Mouse (Mus musculus) CD8-positive naive resting alpha-beta T cell, adult 2 months (primary cell): ENCODE results near the gene Kif21b.

ENCODE experiments used
- DNase-seq, 2 experiments: peaks; one replicate each; pipeline ENCODE4 v3.0.0; 2022; ENCODE audit warnings: low read depth in 2 of 2, low spot score in 2 of 2

Kif21b gene

DNA sequence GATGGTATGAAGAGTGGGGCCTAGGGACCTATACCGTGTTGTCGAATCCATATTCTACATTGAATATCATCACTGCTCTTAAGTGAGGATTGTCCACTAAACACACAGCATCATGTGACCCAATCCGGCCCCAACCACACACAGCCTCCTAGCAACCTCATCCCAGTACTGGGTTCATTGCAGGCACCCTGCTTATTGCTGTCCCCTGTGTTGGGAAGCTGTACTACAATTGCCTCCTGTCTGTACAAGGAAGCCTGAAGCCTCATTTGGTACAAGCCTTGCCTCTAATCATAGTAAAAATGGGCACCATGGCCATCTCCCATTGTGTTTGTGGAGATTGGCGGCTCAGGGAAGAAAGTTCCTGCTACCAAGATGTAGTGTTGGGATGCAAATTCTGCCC is 25.1 kb downstream of the Kif21b start:
- no peak for DNase-seq

DNA sequence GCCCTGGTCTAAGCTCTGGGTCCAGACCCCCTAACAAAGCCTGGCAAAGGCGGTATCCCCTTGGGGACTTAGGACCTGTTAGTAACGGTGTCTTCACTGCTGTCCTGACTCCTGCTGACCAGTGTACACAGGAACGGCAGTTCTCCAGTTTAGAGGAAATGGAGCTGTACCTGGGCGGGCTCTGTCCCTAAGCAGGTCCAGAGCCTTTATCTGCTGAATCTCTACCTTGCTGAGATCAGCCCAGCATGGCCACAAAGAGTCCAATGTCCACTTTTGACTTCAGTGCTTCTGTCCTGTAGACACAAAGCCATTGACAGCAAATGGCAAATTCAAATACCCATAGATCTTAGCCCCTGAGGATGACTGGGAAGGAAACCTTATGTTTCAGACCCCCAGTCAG is 25.8 kb downstream of the Kif21b start:
- no peak for DNase-seq

DNA sequence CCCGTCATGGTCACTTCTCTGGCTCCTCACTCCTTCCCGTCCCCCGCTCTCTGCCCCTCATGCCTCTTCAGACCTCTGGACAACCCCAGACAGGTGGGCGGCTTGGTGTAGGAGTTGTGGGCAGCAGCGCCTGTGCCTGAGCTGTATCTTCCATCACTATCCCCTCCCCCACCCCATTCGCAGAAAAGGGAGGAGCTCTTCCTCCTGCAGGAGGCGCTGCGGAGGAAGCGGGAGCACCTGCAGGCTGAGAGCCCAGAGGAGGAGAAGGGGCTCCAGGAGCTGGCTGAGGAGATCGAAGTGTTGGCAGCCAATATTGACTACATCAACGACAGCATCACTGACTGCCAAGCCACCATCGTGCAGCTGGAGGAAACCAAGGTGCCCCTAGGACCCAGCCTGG is 28.6 kb downstream of the Kif21b start:
- no peak for DNase-seq

DNA sequence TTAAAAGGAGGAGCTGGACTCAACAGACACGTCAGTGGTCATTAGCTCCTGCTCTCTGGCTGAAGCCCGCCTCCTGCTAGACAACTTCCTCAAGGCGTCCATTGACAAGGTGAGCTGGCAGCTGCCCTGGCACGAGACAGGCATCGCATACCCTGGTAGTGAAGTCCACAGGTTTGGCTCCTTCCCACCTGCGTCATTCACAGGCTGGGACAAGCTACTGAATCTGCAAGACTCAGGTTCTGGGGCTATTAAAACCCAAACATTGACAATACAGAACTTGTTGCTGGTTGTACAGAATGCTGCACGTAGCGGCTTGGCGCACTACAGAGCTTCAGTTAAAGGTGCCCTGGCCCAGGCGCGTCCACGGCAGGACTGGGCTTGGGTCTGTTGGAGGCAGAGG is 29.1 kb downstream of the Kif21b start:
- no peak for DNase-seq

DNA sequence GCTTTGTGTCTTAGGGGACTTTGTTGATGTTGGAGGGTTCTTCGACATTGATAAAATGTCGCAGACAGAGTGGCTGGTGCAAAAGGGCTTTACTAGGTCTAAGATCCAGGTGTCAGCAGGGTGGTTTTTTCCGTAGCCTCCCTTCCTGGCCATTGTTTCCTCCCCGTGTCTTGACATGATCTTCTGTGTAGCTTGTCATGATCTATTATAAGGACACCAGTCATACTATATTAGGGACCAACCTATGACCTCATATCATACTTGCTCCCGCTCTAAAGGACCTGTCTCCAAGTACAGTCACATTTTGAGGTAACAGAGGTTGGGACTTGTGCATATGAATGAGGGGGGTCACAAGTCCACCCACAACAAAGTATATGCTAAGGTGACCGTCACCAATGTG is 29.7 kb downstream of the Kif21b start:
- no peak for DNase-seq

DNA sequence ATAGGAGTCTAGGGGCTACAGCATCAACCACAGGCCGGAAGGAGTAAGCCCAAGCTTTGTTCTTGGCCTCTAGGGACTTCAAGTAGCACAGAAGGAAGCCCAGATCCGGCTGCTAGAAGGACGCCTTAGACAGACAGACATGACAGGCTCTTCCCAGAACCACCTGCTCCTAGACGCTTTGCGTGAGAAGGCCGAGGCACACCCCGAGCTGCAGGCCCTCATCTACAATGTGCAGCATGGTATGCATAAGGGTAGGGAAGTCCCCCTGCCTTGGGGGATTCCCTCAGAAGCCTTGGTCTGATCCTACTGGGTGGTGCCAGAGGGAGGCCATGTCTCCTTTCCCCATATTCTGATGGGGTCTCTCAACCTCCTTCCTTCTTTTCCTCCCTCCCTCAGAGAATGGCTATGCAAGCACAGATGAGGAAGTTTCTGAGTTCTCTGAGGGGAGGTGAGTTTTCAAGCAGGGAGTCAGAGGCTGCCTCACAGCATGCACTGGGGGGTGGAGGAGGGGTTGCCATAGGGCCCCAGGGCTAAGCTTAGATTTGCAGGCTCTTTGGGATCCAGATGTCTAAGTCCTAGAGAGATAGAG is 30.2 kb downstream of the Kif21b start:
- DNase-seq = no peak

DNA sequence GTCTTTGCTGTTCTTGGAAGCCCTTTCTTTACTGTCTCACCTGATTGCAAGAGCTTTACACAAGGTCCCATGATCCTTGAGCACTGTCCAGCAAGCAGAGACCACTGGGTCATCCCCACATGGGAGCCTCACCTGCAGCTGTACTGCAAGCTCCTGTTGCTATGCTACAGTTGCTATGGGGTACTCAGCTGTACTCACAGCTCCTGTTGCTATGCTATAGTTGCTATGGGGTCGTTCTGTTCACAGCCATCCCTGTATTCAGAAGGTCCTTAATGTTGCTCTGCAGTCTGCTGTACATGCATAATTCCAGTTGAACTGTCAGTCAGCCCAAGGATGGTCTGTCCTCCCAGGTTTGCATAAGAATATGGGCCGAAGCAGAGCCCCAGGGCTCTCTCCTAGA is 34.2 kb downstream of the Kif21b start:
- no peak for DNase-seq

DNA sequence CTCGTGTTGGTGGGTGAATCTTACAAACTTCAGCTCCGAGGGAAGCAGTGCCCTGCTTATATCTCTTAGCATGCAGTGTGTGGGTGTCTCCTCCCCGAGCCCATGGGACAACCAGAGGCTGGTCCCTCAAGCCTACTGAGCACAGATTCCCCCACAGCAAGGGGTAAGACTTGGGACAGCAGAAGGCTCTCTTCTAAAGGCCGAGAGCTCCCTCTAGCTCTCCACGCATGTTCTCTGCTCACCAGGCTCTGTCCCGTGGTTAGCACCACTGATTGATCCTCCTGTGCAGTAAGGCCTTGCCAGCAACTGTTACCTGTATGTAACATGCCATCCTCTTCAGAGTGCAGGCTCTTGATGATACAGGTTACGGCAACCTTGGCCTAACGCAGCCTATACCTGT is 36.5 kb downstream of the Kif21b start:
- DNase-seq = no peak

DNA sequence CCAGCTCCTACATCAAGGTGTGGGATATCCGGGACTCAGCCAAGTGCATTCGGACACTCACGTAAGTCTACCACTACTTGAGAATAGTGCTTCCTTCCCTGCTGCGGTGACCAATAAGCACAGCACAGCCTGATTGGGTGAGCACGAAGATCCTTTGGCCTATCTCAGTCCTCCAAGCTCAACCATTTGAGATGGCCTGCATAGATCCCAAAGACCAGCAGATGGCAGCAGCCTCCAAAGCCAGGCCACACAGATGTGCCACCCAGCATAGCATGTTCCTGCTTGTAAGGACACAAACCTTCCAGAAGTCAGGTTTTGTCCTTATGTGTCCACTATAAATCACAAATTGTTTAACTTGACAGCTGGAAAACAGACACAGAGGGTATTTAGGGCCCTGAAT is 38.9 kb downstream of the Kif21b start:
- peak in 1 of 2 experiments; percentile 42 for DNase-seq

DNA sequence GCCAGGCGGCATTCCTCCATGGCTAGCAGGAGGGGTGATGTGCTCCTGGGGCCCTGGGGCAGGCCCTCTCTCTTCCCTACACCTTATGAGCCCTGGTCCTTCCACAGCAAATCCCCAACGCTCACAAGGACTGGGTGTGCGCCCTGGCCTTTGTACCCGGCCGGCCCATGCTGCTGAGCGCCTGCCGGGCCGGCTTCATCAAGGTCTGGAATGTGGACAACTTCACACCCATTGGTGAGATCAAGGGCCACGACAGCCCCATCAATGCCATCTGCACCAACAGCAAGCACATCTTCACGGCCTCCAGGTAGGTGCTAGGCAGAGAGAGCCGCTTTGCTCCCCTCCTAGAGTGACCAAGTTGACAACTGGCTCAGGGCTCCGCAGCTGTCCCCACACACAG is 41.5 kb downstream of the Kif21b start:
- DNase-seq = no peak

DNA sequence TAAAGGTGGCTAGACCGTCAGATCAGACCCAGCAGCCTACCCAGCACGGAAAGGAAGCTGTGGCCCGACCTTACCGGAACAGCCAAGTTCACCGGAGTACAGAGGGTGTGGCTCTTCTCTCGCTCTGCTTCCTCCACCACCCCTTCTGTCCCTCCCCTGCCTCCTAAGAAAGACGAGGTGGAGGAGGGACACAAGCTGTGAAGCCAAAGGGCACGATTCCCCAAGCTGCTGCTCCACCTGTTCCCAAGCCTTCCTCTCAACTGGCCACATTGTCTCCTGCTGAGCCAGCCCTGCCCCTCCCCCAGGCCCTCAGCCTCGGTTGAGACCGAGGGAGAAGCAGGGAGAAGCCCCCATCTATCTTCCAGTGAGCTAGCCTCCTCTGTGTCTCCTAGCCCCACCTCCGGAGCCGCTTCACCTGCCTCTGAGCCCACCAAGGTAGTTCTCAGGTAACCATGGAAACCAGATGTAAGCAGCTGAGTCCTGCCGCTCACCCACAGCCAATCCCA is 43.0 kb downstream of the Kif21b start:
- DNase-seq = peak in 1 of 2 experiments; percentile 26

DNA sequence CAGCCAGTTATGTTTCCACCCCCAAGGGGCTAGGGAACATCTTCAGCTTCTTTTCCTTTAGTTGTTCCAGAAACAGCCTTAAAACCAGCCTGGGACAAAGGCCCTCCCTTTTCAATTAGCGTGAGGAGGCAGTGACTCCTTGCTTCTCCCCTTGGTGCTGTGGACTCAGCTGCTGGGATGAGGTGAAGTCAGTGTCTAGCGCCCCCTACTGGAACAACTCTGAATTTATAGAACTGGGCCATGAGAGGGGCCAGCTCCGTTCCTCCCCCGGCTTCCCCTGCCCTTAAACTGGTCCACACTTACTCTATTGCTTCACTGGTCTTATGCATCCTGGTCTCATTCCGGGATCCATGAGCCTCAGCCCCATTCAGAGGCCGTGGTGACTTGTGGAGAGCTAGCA is 44.0 kb downstream of the Kif21b start:
- peak; percentile 49 to 73 for DNase-seq

DNA sequence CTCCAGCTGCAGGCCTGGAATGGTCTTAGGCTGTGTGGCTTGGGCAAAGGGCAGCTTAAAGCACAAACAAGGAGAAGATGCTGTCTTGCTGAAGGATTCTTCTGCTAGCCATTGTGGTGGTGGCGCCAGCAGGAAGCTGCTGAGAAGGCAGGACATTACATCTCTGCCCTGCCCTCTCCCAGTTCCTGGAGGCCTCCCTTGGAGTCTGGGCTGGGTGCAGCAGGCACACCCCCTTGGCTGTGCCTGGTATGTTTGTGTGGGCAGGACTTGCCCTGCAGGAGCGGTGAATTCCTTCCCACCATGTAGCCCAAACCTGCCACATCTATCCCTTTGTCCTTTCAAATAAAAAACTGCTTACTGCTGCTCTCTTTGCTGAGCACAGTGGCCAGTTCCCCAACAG is 45.9 kb downstream of the Kif21b start:
- no peak for DNase-seq

DNA sequence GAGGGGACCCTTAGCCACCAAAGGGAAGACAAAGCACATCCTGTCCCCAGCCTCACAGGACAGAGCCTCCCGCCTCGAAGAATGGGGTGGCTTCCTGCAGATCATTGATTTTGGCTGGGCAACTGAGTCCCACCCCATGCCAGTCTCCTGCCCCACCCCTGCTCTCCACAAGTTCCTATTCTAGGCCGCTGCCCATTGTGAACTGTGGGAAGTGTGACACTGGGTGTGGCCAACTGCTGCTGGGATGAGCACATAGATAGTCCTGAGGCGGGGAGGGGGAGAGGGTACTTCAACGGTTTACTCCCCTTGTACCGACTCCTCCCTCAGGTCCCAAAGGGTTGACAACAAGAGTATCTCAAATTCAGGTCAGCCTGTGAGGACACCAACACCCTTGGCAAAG is 47.6 kb downstream of the Kif21b start:
- no peak for DNase-seq

DNA sequence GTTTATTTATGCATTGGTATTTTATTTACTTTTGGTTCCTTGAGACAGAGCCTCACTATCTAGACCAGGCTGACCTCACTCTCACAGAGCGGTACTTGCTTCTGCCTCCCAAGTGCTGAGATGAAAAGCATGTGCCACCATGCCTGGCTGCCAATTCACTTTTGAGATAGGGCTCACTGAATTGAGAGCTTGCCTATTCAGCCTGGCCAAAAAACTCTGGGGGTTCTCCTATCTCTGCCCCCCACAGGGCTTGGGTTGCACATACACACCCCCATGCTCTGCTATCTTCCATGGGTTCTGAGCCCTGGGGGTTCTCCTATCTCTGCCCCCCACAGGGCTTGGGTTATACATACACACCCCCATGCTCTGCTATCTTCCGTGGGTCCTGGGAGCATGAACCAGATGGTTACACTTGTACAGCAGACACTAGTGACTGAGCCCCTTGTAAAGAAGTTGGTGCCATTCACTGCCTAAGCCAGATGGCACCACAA is 48.4 kb downstream of the Kif21b start:
- DNase-seq = no peak

DNA sequence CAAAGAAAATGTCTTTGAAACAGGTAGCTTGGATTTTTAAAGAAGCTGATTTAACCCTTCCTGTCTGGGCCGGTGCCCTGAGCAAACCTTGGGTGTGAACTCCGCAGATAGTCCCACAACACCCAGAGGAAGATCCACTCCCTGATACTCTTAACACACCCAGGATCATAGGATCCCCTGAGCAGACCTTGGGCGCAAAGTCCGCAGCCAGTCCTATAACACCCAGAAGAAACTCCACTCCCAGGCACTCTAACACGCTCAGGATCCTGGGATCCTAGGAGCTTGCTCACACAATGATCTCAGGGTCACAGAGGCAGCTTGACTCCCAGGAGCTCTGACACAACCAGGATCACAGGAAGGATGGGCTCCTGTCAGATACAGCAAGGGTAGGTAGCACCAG is 58.8 kb downstream of the Kif21b start:
- no peak for DNase-seq

DNA sequence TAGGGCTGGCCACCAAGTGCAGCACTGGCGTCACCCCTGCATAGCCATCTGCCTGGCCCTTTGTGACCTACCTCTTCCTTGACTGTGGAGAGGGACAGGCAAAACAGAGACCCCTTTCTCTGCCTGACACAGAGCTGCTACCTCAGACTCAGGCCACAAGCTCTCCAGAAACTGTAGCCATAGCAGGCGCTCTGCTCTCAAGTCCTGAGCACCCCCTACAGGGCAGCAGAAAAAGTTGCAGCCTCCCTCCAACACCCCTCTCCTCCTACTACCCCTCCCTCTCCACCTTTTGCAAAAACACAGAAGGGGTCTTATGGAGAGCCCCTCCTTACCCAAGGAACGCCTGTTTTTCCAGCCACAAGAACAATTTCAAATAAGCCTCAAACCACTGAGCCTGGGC is 81.6 kb downstream of the Kif21b start, which contains the start of gene Mroh3:
Gene Mroh3, minus strand, starts transcription at position 26 of the 400 bp plus-strand sequence.
- peak in 1 of 2 experiments; percentile 32 for DNase-seq

DNA sequence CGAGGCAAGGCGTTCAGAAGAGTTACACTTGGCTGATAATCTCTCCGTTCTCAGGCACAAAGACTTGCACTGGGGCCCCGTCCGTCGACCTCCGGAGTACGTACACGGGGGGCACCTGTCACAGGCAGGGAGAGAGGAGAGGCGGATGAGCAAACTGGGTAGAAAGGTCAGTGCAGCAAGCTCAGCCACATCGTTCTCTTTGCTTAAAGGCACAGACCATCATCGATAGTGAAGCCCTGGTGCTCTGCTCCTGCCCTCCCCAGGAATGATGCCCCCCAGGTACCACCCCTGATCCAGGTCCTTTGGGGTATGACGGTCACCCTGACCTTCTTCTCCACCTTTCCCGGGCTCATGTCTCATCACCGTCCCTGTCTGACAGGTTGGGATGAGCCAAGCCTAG is 83.1 kb downstream of the Kif21b start:
- DNase-seq = no peak

DNA sequence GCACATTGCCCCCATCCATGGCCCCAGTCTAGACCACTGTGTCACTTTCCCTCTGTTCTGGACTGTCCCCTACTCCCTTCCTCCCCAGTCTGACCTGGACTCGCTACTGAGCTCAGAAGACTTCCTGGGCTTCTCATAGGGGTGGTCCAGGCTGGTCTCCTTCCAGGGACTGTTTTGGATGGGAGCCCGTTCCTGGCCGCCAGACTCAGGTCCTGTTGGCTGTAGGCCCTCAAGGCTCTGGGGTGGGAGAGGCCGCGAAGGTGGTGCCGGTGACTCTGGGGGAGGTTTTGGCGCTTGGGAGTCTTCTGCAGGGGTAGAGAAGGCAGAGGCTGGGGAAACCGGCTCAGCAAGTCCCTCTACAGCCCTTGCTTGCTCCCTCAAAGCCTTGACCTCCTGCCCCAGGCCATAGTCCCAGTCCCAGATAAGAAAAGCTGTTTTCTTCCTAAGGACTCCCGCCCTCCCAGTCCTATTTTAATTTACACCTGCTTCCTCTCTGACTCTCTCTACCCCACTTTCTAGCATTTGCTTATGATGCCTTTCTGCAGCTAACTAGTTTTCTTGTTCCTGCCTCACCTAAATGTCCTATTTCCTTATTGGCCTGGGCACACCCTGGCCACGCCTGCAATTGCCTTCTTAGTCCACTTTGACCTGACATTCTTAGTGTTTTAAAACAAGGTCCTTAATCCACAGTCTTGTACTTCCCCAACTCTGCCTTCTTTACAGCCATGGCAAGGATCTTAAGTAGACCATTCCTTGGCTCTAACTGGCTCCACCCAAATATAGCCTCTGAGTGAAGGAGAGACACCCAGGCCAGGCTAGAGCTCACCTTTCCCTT is 89.1 kb downstream of the Kif21b start:
- DNase-seq = no peak

DNA sequence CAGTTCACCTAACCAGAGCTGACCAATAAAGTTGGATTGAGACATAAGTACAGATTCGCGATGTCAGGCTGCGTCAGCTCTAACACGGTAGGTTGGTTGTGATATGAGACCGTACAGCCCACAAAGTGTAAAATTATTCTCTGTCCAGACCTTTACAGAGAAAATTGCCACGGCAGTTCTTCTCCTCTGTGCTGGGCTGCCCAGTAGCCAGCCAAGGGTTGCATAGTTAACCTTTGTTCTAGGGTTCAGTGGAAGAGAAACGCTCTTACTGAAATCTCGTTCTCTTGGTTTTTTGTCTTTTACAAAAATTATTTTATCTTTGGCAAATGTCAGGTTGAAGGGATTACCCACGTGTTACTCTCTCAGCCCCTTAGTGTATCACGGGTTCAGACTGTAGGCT is 91.2 kb downstream of the Kif21b start:
- DNase-seq = no peak

DNA sequence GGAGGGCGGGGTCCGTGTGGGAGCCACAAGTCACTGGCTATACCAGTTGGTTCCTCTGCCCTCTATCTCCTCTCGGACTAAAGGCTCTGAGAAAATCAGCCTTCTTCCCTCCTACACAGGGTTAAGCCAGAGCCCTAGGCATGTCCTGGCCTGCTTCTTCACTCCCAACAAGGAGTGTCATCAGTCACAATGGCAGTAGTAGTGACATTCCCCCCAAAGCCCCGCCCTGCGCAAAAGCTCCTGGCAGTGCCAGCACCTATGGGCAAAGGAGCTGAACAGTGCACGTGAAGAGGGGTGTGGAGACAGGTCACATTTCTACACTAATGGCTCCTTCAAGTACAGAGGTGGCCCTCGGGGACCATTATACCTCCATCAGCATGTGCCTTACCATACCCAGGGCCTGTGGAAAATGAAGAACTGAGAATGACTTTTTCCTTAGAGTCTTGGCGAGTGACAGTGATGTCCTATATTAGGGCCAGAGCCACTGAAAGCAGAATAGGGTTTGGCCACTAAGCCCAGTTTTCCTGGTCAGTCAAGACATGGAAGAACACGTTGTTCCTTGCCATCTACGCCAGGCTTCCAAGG is 92.7 kb downstream of the Kif21b start:
- DNase-seq = no peak

DNA sequence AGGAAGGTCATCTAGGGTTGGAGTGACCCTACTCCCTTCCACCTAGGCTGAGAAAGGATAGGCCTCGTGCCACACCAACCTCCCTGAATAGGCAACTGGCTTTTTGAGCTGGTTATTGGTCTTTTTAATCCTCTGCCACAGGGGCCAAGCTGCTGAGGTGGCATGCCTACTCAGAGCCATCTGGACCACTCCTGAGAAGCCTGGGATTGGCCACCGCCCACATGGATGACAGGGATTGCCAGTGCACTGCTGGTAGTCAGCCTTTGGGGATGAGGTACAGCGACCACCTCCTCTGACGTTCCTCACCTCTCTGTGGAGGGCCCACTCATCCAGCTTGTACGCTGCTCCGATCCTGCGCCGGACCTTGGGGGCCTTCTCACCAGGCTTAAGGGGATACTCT is 94.7 kb downstream of the Kif21b start:
- DNase-seq = no peak
